Mouse (Mus musculus): ENCODE measurements at regions not wholly inside any gene's neighbourhood (a gene's known extent, or its start where the extent isn't known, plus 50 kb on each side); places are given as distances from the start of the nearest gene placed in this dataset.
"Not testable (repeated sequence)": the region's sequence is repeated elsewhere in the genome, so short reads cannot be mapped to it uniquely, and the experiment has no call there.

DNA sequence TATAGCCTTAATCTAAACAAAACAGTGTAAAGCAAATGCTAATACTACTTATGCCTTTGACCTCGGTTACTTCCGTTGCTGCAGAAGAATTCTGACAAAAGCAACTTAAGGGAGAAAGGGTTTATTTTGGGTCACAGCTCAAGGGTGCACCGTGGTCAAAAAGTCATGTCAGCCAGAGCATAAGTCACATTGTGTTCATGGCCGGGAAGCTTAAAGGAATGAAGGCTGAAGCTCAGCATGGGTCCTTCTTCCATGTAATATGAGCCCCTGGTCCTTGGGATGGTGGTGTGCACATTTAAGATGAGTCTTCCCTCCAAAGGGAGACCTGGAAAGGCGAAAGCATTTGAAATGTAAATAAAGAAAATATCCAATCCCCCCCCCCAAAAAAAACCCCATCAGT lies 212.1 kb upstream of the Tbl1xr1 start:
- no peak for DNase-seq (ENCODE audit: low read depth, low spot score)

DNA sequence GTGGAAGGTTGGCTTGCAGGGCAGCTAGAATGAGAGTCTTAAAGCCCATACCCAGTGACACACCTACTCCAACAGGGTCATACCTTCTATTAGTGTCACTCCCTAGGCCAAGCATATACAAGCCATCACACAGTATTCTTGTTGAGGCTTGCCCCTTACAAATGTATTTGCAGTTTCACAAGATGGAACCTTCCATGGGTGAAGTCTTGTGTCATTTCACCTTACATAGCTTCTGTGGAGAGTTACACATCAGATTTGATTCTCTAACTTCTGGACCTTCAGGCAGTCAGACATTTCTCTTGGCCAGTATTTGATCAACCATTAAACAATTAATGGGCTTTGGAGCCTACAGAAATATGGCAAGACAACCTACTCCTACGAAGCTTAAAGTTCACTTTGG lies 210.6 kb upstream of the Tbl1xr1 start:
- no peak for DNase-seq (ENCODE audit: low read depth, low spot score)

- no peak for DNase-seq (ENCODE audit: low read depth, low spot score)
These were observed 198.1 kb upstream of the Tbl1xr1 start for GRCm38 (mm10) chr3:21878396-21878795.

DNA sequence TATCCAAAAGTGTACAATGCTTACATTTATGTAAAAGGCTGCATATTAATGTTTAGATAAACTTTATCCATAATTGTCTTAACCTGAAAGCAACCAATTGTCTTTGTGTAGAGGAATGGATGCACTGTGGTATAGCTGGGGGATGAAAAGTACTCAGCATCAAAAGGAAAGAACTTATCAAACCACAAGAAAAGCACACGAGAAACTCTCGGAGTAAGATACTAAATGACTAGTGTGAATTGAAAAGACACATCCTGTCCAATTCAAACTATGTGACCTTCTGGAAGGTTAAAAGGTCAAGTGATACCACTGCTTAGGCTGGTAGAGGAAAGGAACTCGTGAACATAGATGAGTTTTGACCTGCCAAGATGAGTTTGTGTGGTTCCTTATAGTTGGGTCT lies 192.2 kb upstream of the Tbl1xr1 start:
- DNase-seq (ENCODE audit: low read depth, low spot score), result no peak

- DNase-seq (ENCODE audit: low read depth, low spot score), result no peak
These were observed 187.7 kb upstream of the Tbl1xr1 start for GRCm38 (mm10) chr3:21888710-21889109.

DNA sequence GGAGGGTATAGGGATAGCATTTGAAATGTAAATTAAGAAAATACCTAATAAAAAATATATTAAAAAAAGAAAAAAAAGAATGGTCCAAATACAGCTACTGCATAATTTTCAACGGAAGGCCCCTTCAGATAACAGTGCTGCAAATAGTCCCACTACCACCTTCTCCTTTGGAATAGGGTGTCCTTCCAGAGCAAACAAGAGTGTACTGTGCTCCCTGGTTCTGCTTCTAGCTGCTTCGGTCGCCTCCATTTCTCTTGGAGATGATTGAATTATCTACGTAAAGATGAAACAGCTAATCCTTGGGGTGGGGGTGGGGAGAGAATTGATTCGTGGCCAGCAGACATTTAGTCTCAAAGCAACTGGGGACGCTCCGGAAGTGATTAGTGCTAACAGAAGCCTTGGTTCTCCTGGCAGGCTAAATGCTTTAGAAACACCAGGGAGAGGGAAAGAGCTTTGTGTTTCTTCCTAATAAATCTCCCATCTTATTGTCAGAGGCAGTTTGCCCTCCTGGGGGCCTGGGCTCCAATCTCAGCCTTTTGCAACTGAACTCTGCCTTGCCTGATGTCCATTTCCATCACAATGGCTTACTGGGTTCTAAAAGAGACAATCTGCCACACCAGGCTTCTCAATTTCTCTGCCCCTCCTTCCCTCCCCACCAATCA lies 184.5 kb upstream of the Tbl1xr1 start:
- peak; percentile 93 for DNase-seq (ENCODE audit: low read depth, low spot score)

DNA sequence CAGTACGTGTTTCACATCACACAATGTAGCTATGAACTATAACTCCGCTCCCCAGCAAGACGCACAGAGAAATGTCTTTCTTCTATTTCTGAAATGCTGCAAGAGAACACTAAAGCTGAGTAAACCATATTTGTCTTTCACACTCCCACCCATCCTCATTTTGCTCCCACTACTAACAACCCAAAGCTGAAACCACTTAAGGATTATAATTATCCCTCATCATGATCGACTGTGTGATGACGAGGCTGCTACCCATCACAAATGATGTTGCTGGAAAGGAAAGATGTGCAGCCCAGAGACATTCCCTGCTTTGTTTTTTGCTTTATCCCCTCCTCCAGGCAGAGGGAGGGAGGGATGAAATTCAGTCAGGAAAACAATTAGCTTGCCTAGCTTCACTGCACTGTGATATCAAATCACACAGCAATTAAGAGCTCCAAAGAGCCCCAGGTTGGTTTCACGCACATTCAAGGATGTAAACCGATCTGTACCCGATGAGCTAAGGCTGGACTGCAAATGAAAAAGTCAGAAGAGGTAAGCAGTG lies 183.5 kb upstream of the Tbl1xr1 start:
- peak; percentile 7 for DNase-seq (ENCODE audit: low read depth, low spot score)

DNA sequence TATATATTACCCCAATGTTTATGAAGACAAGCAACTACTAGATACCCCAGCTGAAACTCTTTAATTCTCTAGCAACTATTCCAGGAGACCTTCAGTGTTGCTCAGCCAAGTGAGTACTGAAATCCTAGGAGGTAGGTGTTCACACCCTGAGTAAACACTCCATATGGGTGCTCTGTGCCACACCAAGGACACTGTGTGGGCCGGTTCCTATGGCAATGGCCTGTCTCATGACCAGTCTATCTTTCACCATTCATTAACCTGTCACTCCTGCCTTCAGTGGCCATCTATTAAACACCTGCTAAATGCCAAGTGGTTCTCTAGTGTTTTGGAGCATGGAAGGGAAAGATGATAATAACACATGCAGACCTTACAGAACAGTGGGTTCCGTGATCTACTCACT lies 180.9 kb upstream of the Tbl1xr1 start:
- no peak for DNase-seq (ENCODE audit: low read depth, low spot score)

GRCm38 (mm10) chr3:21898241-21898640 lies 178.2 kb upstream of the Tbl1xr1 start:
- no peak for DNase-seq (ENCODE audit: low read depth, low spot score)

DNA sequence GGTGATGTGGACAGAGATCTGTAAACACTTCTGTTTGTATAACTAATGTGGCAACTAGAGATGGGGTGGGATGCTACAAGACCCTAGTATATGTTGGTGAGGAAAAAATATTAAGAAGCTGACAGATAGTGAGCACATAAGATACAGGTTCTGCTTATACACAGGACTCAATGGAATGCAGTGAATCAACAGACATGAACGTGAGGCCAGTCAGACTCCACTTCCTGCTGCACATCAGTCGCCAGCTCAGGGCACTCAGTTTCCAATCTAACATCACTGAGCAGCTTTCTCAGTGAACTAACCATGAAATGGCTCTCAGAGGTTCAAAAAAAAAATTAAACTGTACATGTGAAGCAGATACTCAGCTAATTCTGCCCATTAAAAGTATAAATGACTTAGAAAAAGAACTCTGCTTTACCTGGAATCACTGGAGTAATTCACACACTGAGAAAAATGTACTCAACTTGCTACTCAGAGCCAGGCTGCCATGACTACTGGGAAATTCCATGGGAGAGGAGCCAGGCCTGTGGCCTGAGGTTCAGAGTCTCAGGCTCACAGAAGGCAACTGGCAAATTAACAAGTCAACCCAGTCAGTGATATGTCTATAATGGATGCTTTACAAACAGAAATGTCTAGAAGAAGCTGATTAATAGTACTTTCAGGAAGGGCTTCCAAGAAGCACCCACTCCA lies 170.9 kb upstream of the Tbl1xr1 start:
- DNase-seq (ENCODE audit: low read depth, low spot score), result no peak

- no peak for DNase-seq (ENCODE audit: low read depth, low spot score)
These were observed 167.6 kb upstream of the Tbl1xr1 start for GRCm38 (mm10) chr3:21908828-21909227.

- DNase-seq (ENCODE audit: low read depth, low spot score), result no peak
These were observed 166.4 kb upstream of the Tbl1xr1 start for GRCm38 (mm10) chr3:21910080-21910479.

DNA sequence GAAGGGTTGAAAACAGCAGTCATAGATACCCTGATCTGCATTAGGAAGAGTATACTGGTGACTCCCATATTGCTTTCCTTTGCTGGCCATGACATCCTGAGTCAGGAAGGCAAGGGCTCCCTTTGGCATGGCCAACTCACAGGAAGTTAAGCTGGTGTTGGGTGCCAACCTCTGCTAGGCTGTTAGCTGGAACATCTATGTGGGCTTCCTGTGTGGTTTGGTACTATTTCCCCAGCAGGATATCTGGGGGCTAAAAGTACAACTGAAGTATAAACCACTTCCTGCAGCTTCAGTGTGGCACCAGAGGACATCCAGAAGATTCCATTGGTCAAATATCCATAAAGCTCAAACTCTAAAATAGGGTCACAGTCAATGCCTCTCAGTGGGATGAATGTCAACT lies 165.4 kb upstream of the Tbl1xr1 start:
- no peak for DNase-seq (ENCODE audit: low read depth, low spot score)

GRCm38 (mm10) chr3:21917228-21917910 lies 159.1 kb upstream of the Tbl1xr1 start:
- DNase-seq (ENCODE audit: low read depth, low spot score), result no peak

- DNase-seq (ENCODE audit: low read depth, low spot score), result no peak
These were observed 158.0 kb upstream of the Tbl1xr1 start for GRCm38 (mm10) chr3:21918431-21918830.

GRCm38 (mm10) chr3:21919931-21920330 lies 156.5 kb upstream of the Tbl1xr1 start:
- no peak for DNase-seq (ENCODE audit: low read depth, low spot score)

GRCm38 (mm10) chr3:21931951-21932350 lies 144.5 kb upstream of the Tbl1xr1 start:
- no peak for DNase-seq (ENCODE audit: low read depth, low spot score)

- not testable (repeated sequence) for DNase-seq (ENCODE audit: low read depth, low spot score)
These were observed 143.8 kb upstream of the Tbl1xr1 start for GRCm38 (mm10) chr3:21932696-21933095.

- peak; percentile 35 for DNase-seq (ENCODE audit: low read depth, low spot score)
These were observed 141.7 kb upstream of the Tbl1xr1 start for GRCm38 (mm10) chr3:21934731-21935271.

- peak; percentile 96 for DNase-seq (ENCODE audit: low read depth, low spot score)
These were observed 140.7 kb upstream of the Tbl1xr1 start for GRCm38 (mm10) chr3:21935571-21936261.

GRCm38 (mm10) chr3:21936262-21936603 lies 140.2 kb upstream of the Tbl1xr1 start:
- DNase-seq (ENCODE audit: low read depth, low spot score), result no peak

GRCm38 (mm10) chr3:21936616-21937015 lies 139.8 kb upstream of the Tbl1xr1 start:
- DNase-seq (ENCODE audit: low read depth, low spot score), result peak; percentile 55
